Mouse (Mus musculus) MEL (cell line): ENCODE measurements around the gene Itgb8. TPM values are rescaled to one million over a fixed set of nuclear protein-coding genes. Genes with fewer than 3 reads are reported as not detected.

Experiments
- DNase-seq: peaks from one replicate; pipeline ENCODE4 v3.0.0; 2011; ENCODE audit warnings: low read depth, low spot score
- H3K27ac ChIP-seq: 2 replicates; pipeline ENCODE4 v1.5.1; 2012; ENCODE audit warnings: low read depth, mild to moderate bottlenecking, control low read depth, low read length, moderate library complexity; ENCODE audit not compliant: control insufficient read depth
- H3K27me3 ChIP-seq, 2 experiments: fragments of 150-350 bp in 1 of 2; sonication (generic) in 1 of 2; 2 replicates each; pipeline ENCODE4 v1.6.1; 2012; ENCODE audit warnings: low read length in 2 of 2, mild to moderate bottlenecking in 2 of 2, improper control_type of control experiment in 1 of 2, moderate library complexity in 1 of 2; ENCODE audit not compliant: insufficient read depth in 2 of 2, control insufficient read depth in 1 of 2
- H3K36me3 ChIP-seq, 2 experiments: 2 replicates each; pipeline ENCODE4 v1.6.1; 2012 to 2014; ENCODE audit warnings: low read length in 2 of 2, improper control_type of control experiment in 1 of 2, inconsistent platforms in 1 of 2, mild to moderate bottlenecking in 1 of 2; ENCODE audit not compliant: insufficient read depth in 2 of 2, control insufficient read depth in 1 of 2
- H3K4me1 ChIP-seq, 2 experiments: fragments of 150-350 bp in 1 of 2; sonication (generic) in 1 of 2; 2 replicates each; pipeline ENCODE4 v1.6.1; 2012; ENCODE audit warnings: low read length in 2 of 2, improper control_type of control experiment in 1 of 2, mild to moderate bottlenecking in 1 of 2; ENCODE audit not compliant: insufficient read depth in 2 of 2, control insufficient read depth in 1 of 2
- H3K4me3 ChIP-seq, 2 experiments: fragments of 150-350 bp in 1 of 2; sonication (generic) in 1 of 2; 2 replicates each; pipeline ENCODE4 v1.5.1; 2012; ENCODE audit warnings: low read depth in 2 of 2, low read length in 2 of 2, mild to moderate bottlenecking in 2 of 2, moderate library complexity in 2 of 2, control low read depth in 1 of 2, improper control_type of control experiment in 1 of 2; ENCODE audit not compliant: control insufficient read depth in 1 of 2, insufficient read depth in 1 of 2
- H3K79me2 ChIP-seq: 2 replicates; pipeline ENCODE4 v1.6.1; 2012; ENCODE audit warnings: mild to moderate bottlenecking, low read length, moderate library complexity; ENCODE audit not compliant: control insufficient read depth, poor library complexity, insufficient read depth
- H3K9ac ChIP-seq: 2 replicates; pipeline ENCODE4 v1.6.1; 2012; ENCODE audit warnings: low read depth, mild to moderate bottlenecking, control low read depth, low read length, moderate library complexity; ENCODE audit not compliant: control insufficient read depth, poor library complexity, severe bottlenecking
- H3K9me3 ChIP-seq: fragments of 150-350 bp; sonication (generic); replicated peaks from 2 replicates; pipeline ENCODE4 v1.6.1; 2012; ENCODE audit warnings: mild to moderate bottlenecking, low read length, improper control_type of control experiment, moderate library complexity; ENCODE audit not compliant: insufficient read depth
- BHLHE40 ChIP-seq: IDR thresholded peaks from 2 replicates; pipeline ENCODE4 v1.6.1; 2012; ENCODE audit warnings: low read depth, mild to moderate bottlenecking, inconsistent platforms, low read length, improper control_type of control experiment, borderline replicate concordance
- CTCF ChIP-seq, 3 experiments: IDR thresholded peaks in 2 of 3; conservative IDR thresholded peaks in 1 of 3; 2 replicates each; pipeline ENCODE4 v1.5.1; 2011 to 2012; ENCODE audit warnings: low read length in 3 of 3, low read depth in 2 of 3, mild to moderate bottlenecking in 2 of 3, improper control_type of control experiment in 1 of 3, inconsistent platforms in 1 of 3, mixed read lengths in 1 of 3, moderate library complexity in 1 of 3; ENCODE audit not compliant: control insufficient read depth in 1 of 3, insufficient read depth in 1 of 3, poor library complexity in 1 of 3, severe bottlenecking in 1 of 3
- E2F4 ChIP-seq: IDR thresholded peaks from 2 replicates; pipeline ENCODE4 v1.6.1; 2011; ENCODE audit warnings: low read depth, low read length, improper control_type of control experiment, borderline replicate concordance
- ELF1 ChIP-seq: IDR thresholded peaks from 2 replicates; pipeline ENCODE4 v1.6.1; 2014; ENCODE audit warnings: low read depth, mild to moderate bottlenecking, inconsistent platforms, low read length, improper control_type of control experiment, moderate library complexity
- EP300 ChIP-seq, 2 experiments: IDR thresholded peaks; 2 replicates each; pipeline ENCODE4 v1.6.1; 2011; ENCODE audit warnings: improper control_type of control experiment in 2 of 2, low read length in 2 of 2, low read depth in 1 of 2, mild to moderate bottlenecking in 1 of 2
- ETS1 ChIP-seq: IDR thresholded peaks from 2 replicates; pipeline ENCODE4 v1.6.1; 2012; ENCODE audit warnings: low read depth, mild to moderate bottlenecking, inconsistent platforms, low read length, improper control_type of control experiment, moderate library complexity
- GABPA ChIP-seq: IDR thresholded peaks from 2 replicates; pipeline ENCODE4 v1.6.1; 2012; ENCODE audit warnings: low read depth, mild to moderate bottlenecking, inconsistent platforms, low read length, improper control_type of control experiment, moderate library complexity
- GATA1 ChIP-seq: IDR thresholded peaks from 2 replicates; pipeline ENCODE4 v1.6.1; 2011; ENCODE audit warnings: low read depth, low read length, improper control_type of control experiment
- HCFC1 ChIP-seq: IDR thresholded peaks from 2 replicates; pipeline ENCODE4 v1.6.1; 2012; ENCODE audit warnings: low read depth, mild to moderate bottlenecking, inconsistent platforms, low read length, improper control_type of control experiment, moderate library complexity
- JUND ChIP-seq: IDR thresholded peaks from 2 replicates; pipeline ENCODE4 v1.6.1; 2011; ENCODE audit warnings: low read depth, mild to moderate bottlenecking, improper control_type of control experiment, low read length
- KAT2A ChIP-seq: conservative IDR thresholded peaks from 2 replicates; pipeline ENCODE4 v1.6.1; 2012; ENCODE audit warnings: low read depth, low read length, improper control_type of control experiment, inconsistent platforms
- MEF2A ChIP-seq: IDR thresholded peaks from 2 replicates; pipeline ENCODE4 v1.6.1; 2014; ENCODE audit warnings: low read depth, mild to moderate bottlenecking, inconsistent platforms, low read length, improper control_type of control experiment; ENCODE audit not compliant: poor library complexity, insufficient replicate concordance, severe bottlenecking; ENCODE audit errors: extremely low read depth
- MYB ChIP-seq: IDR thresholded peaks from 2 replicates; pipeline ENCODE4 v1.6.1; 2011; ENCODE audit warnings: mild to moderate bottlenecking, low read depth, low read length, improper control_type of control experiment
- MYC ChIP-seq: IDR thresholded peaks from 2 replicates; pipeline ENCODE4 v1.6.1; 2011; ENCODE audit warnings: low read depth, mild to moderate bottlenecking, low read length, improper control_type of control experiment, moderate library complexity
- NELFE ChIP-seq: IDR thresholded peaks from 2 replicates; pipeline ENCODE4 v1.6.1; 2011; ENCODE audit warnings: low read depth, low read length, improper control_type of control experiment
- POLR2AphosphoS2 ChIP-seq: IDR thresholded peaks from 2 replicates; pipeline ENCODE4 v1.6.1; 2011; ENCODE audit warnings: low read length, improper control_type of control experiment
- RAD21 ChIP-seq: IDR thresholded peaks from 2 replicates; pipeline ENCODE4 v1.6.1; 2011; ENCODE audit warnings: mild to moderate bottlenecking, low read depth, low read length, improper control_type of control experiment
- RCOR1 ChIP-seq: IDR thresholded peaks from 2 replicates; pipeline ENCODE4 v1.6.1; 2012; ENCODE audit warnings: low read depth, mild to moderate bottlenecking, inconsistent platforms, low read length, improper control_type of control experiment
- SIN3A ChIP-seq: IDR thresholded peaks from 2 replicates; pipeline ENCODE4 v1.6.1; 2012; ENCODE audit warnings: low read length, improper control_type of control experiment, inconsistent platforms
- TCF12 ChIP-seq: IDR thresholded peaks from 2 replicates; pipeline ENCODE4 v1.6.1; 2014; ENCODE audit warnings: low read depth, mild to moderate bottlenecking, inconsistent platforms, low read length, improper control_type of control experiment, moderate library complexity
- UBTF ChIP-seq: IDR thresholded peaks from 2 replicates; pipeline ENCODE4 v1.6.1; 2012; ENCODE audit warnings: low read depth, mild to moderate bottlenecking, inconsistent platforms, low read length, improper control_type of control experiment, moderate library complexity, borderline replicate concordance; ENCODE audit not compliant: insufficient read depth
- USF2 ChIP-seq, 2 experiments: IDR thresholded peaks; 2 replicates each; pipeline ENCODE4 v1.6.1; 2011 to 2012; ENCODE audit warnings: improper control_type of control experiment in 2 of 2, low read length in 2 of 2, borderline replicate concordance in 1 of 2, inconsistent platforms in 1 of 2, low read depth in 1 of 2, mild to moderate bottlenecking in 1 of 2; ENCODE audit not compliant: insufficient read depth in 1 of 2
- ZKSCAN1 ChIP-seq: IDR thresholded peaks from 2 replicates; pipeline ENCODE4 v1.6.1; 2012; ENCODE audit warnings: low read depth, mild to moderate bottlenecking, inconsistent platforms, low read length, improper control_type of control experiment, moderate library complexity
- ZMIZ1 ChIP-seq: IDR thresholded peaks from 2 replicates; pipeline ENCODE4 v1.6.1; 2012; ENCODE audit warnings: low read depth, mild to moderate bottlenecking, inconsistent platforms, low read length, improper control_type of control experiment, moderate library complexity
- ZNF384 ChIP-seq: IDR thresholded peaks from 2 replicates; pipeline ENCODE4 v1.6.1; 2012; ENCODE audit warnings: low read depth, mild to moderate bottlenecking, inconsistent platforms, low read length, improper control_type of control experiment
- polyA plus RNA-seq, 2 experiments: library from polyadenylated mRNA; stranded (reverse) in 1 of 2; unstranded in 1 of 2; fragments of >175 nt in 1 of 2; fragments of >200 nt in 1 of 2; gene quantifications; 2 replicates each; pipeline versions ENCODE4 v1.2.1 to v1.2.4; 2012; ENCODE audit warnings: low replicate concordance in 2 of 2, low read depth in 1 of 2; ENCODE audit not compliant: insufficient read length in 2 of 2, insufficient read depth in 1 of 2, missing spikeins in 1 of 2
- total RNA-seq: library from RNA; depleted of rRNA; stranded (reverse); fragments of 300-350 nt; gene quantifications from 2 replicates; pipeline ENCODE4 v1.2.3, GENCODE M21; 2012

Gene Itgb8
- total and polyA plus RNA-seq, 3 experiments = not detected

DNA sequence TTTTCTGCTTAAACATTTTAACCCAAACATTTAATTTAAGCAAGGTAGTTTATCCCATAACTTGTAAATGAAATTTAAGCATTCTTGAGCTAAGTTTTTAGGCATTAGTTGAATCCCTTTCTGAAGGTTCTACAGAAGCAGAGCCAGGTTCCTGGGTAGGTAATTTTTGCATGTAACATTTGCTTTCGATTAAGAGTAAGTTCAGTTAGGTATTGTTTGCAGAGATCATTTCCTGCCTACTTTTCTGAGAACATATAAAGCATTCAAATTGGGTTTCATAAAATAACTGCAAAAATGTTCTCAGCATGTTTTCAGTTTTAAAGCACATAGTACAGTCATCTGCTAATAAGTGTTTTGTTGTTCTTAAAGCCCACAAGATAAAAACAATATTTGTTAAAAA, 53.2 kb downstream of the Itgb8 start:
- no peaks in the 10 kb centered on the region for H3K27me3 ChIP-seq
- H3K9ac ChIP-seq = no peak overlapping the region
- H3K36me3 ChIP-seq = no peaks in the 10 kb centered on the region
- no peak for DNase-seq
- TF ChIP-seq UBTF (no peak), MEF2A (no peak), USF2 (IDR thresholded peaks at IDR 0.05; ENCODE audit: borderline replicate concordance in 1 of 2, insufficient read depth in 1 of 2, low read depth in 1 of 2, low read length in 2 of 2) (no peak), ZNF384 (no peak), SIN3A (no peak), CTCF (IDR thresholded peaks at IDR 0.05 in 2 of 3, conservative IDR thresholded peaks at IDR 0.05 in 1 of 3; ENCODE audit: control insufficient read depth in 1 of 3, insufficient read depth in 1 of 3, low read depth in 2 of 3, low read length in 3 of 3, poor library complexity in 1 of 3, severe bottlenecking in 1 of 3) (no peak), BHLHE40 (no peak), ZMIZ1 (no peak), HCFC1 (no peak), GABPA (no peak), MYC (no peak), MYB (no peak), RAD21 (no peak), KAT2A (no peak), E2F4 (no peak), GATA1 (no peak), TCF12 (no peak), JUND (no peak)
- no peaks in the 10 kb centered on the region for H3K79me2 ChIP-seq
- no peak overlapping the region for H3K27ac ChIP-seq
- no peak overlapping the region for H3K4me3 ChIP-seq
- no peaks in the 10 kb centered on the region for H3K4me1 ChIP-seq
- no peaks in the 10 kb centered on the region for H3K9me3 ChIP-seq

DNA sequence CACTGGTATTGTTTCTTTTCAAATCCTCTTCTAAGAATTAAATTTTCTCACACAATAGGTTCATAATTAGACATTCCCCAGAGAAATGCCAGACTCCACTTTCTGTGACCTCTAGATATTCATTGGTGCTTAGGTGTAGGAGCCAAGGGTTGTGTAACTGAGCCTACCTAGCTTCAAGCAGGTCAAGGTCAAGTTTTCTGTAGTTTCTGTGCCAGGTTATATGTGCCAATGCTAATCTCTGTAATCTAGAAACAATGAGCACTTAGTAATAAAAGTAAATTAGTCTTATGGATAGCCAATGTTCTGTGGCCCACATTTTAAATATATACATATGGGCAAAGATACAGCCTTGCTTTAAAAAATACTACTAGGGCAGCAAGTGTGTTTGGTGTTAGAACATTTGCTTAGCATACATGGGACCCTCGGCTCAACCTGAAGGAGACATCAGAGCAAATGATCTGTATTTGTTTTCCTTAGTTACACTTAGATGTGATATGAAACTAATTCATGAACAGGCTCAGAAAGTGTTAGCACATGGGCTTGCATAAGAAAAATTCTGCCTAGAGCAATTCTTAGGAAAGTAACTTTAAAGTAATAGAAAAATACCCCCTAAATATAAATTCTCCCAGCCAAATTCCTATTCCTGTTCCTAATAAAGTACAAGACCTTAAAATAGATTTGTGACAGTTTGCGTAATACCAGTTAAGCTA, 56.2 kb downstream of the Itgb8 start:
- H3K9me3 ChIP-seq = no peaks in the 10 kb centered on the region
- H3K79me2 ChIP-seq = no peaks in the 10 kb centered on the region
- TF ChIP-seq ETS1 (no peak), ELF1 (no peak), EP300 (IDR thresholded peaks at IDR 0.05; ENCODE audit: low read depth in 1 of 2, low read length in 2 of 2) (no peak), POLR2AphosphoS2 (no peak), BHLHE40 (no peak), NELFE (no peak), ZKSCAN1 (no peak), RCOR1 (no peak)
- no peaks in the 10 kb centered on the region for H3K27me3 ChIP-seq
- no peak overlapping the region for H3K9ac ChIP-seq
- H3K4me1 ChIP-seq = no peaks in the 10 kb centered on the region
- H3K36me3 ChIP-seq = no peaks in the 10 kb centered on the region
- H3K4me3 ChIP-seq = no peak overlapping the region
- H3K27ac ChIP-seq = no peak overlapping the region
- no peak for DNase-seq
